Mouse (Mus musculus) kidney, postnatal 0 days (tissue): ENCODE data around the gene Hivep2. TPM values are rescaled to one million over a fixed set of nuclear protein-coding genes. Genes with fewer than 3 reads are reported as not detected.

Experiments used
- ATAC-seq: fragments of 200-750 bp; cut with Nextera tagmentation; replicated peaks from 2 replicates; pipeline ENCODE4 v1.8.0; 2017; ENCODE audit warnings: low read depth, moderate number of reproducible peaks, moderate TSS enrichment, moderate library complexity; ENCODE audit not compliant: low FRiP score
- DNase-seq: peaks from one replicate; pipeline ENCODE4 v3.0.0-alpha.2; 2016; ENCODE audit warnings: low spot score
- H3K27ac ChIP-seq: fragments of 300-500 bp; sonication (generic); 2 replicates; pipeline ENCODE4 v1.5.1; 2014; ENCODE audit warnings: mild to moderate bottlenecking
- H3K27me3 ChIP-seq: fragments of 300-500 bp; sonication (generic); 2 replicates; pipeline ENCODE4 v1.6.1; 2014; ENCODE audit warnings: low read length, mixed read lengths; ENCODE audit not compliant: insufficient read depth
- H3K36me3 ChIP-seq: fragments of 300-500 bp; sonication (generic); 2 replicates; pipeline ENCODE4 v1.6.1; 2014; ENCODE audit warnings: low read length, mixed read lengths; ENCODE audit not compliant: insufficient read depth
- H3K4me1 ChIP-seq: fragments of 300-500 bp; sonication (generic); replicated peaks from 2 replicates; pipeline ENCODE4 v1.6.1; 2014; ENCODE audit warnings: antibody characterized with exemption, low read length, mixed read lengths; ENCODE audit not compliant: insufficient read depth
- H3K4me2 ChIP-seq: fragments of 300-500 bp; sonication (generic); 2 replicates; pipeline ENCODE4 v1.6.1; 2014; ENCODE audit warnings: mild to moderate bottlenecking, low read length, moderate library complexity, mixed read lengths
- H3K4me3 ChIP-seq: fragments of 300-500 bp; sonication (generic); replicated peaks from 2 replicates; pipeline ENCODE4 v1.5.1; 2014; ENCODE audit warnings: low read depth, low read length
- H3K9ac ChIP-seq: fragments of 300-500 bp; sonication (generic); 2 replicates; pipeline ENCODE4 v1.6.1; 2014; ENCODE audit warnings: low read depth, low read length
- H3K9me3 ChIP-seq: fragments of 300-500 bp; sonication (generic); replicated peaks from 2 replicates; pipeline ENCODE4 v1.6.1; 2016; ENCODE audit warnings: low read length, inconsistent platforms, mixed read lengths
- CTCF ChIP-seq: IDR thresholded peaks from 2 replicates; pipeline ENCODE4 v1.5.1; 2016; ENCODE audit warnings: antibody characterized with exemption, low read depth, mild to moderate bottlenecking, moderate library complexity
- WGBS: fragments of 180-500 bp; shearing (Covaris S2); extraction: QIAGEN DNeasy Blood & Tissue Kit; methylation state at CpG from one replicate; pipeline ENCODE4 v1.1.7; 2014; 5-methylcytosine and 5-hydroxymethylcytosine counted together
- polyA plus RNA-seq: library from polyadenylated mRNA; unstranded; fragments of >200 nt; fragmentation: Nextera tagmentation; extraction: Ambion mirVana; gene quantifications from 2 replicates; pipeline ENCODE4 v1.2.1, GENCODE M21; 2015

Gene Hivep2
- polyA plus RNA-seq, 1 experiment from 2014 or later: 3.4 TPM

GRCm38 (mm10) chr10:14168197-14168844 lies 202.4 kb downstream of the Hivep2 start:
- WGBS: 65% methylated on average over 6 of the region's 6 CpGs
- no peak overlapping the region for H3K9ac ChIP-seq
- H3K36me3 ChIP-seq: no peaks in the 10 kb centered on the region
- DNase-seq (peak; percentile 47), ATAC-seq (no peak)
- TF ChIP-seq CTCF: no peak
- H3K27ac ChIP-seq: no peak overlapping the region
- no peak overlapping the region for H3K4me2 ChIP-seq
- no peaks in the 10 kb centered on the region for H3K27me3 ChIP-seq
- H3K4me3 ChIP-seq: no peak overlapping the region
- no peaks in the 10 kb centered on the region; the same call in 1 of the 2 replicates for H3K4me1 ChIP-seq
- no peaks in the 10 kb centered on the region for H3K9me3 ChIP-seq

DNA sequence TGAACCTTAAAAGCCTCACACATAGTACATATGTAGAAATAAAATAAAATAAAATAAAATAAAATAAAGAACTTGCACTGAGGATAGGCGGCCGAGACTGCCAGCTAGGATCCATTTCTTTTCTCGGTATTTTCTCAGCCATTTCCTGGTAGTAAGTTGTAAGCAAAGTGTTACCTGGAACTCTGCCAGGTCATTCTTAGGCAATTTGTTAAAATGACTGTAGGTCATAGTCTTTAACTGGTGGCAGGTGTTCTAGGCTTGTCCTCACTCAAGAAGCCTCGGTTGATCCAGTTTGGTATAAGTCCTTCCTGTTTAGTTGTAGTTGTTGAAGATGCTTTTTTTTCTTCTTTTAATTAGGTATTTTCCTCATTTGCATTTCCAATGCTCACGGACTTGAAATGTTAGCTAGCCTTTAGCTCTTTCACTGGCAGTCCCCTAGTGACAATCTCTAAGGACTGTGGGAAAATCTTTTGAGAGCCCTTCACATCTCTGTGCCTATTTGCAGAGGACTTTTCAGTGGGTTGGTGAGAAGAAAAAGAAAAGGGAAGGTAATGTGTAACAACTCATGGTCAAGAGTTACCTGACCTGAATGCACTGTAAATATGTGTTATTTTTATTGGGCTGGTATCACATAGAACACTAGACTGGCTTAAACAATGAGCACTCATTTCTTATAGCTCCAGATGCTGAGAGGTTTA lies 203.1 kb downstream of the Hivep2 start:
- H3K36me3 ChIP-seq: no peaks in the 10 kb centered on the region
- H3K4me2 ChIP-seq: no peak overlapping the region
- 49% methylated on average over 5 of the region's 5 CpGs for WGBS
- H3K4me3 ChIP-seq: no peak overlapping the region
- no peak for TF ChIP-seq CTCF
- H3K4me1 ChIP-seq: no peaks in the 10 kb centered on the region; the same call in 1 of the 2 replicates
- DNase-seq (no peak), ATAC-seq (no peak)
- no peaks in the 10 kb centered on the region for H3K27me3 ChIP-seq
- H3K27ac ChIP-seq: no peak overlapping the region
- H3K9me3 ChIP-seq: no peaks in the 10 kb centered on the region
- H3K9ac ChIP-seq: no peak overlapping the region

- no peak overlapping the region for H3K9ac ChIP-seq
- DNase-seq (no peak), ATAC-seq (no peak)
- no peak overlapping the region for H3K4me3 ChIP-seq
- H3K27ac ChIP-seq: no peak overlapping the region
- H3K36me3 ChIP-seq: no peaks in the 10 kb centered on the region
- no peak overlapping the region for H3K4me2 ChIP-seq
- WGBS: 60% methylated on average over 4 of the region's 4 CpGs
- H3K4me1 ChIP-seq: no peaks in the 10 kb centered on the region; the same call in 1 of the 2 replicates
- TF ChIP-seq CTCF: no peak
- no peaks in the 10 kb centered on the region for H3K27me3 ChIP-seq
- no peaks in the 10 kb centered on the region for H3K9me3 ChIP-seq
Observed at GRCm38 (mm10) chr10:14174124-14174523, 208.2 kb downstream of the Hivep2 start.

GRCm38 (mm10) chr10:14179424-14180339 lies 213.8 kb downstream of the Hivep2 start:
- ATAC-seq: no peak
- H3K4me1 ChIP-seq: no peaks in the 10 kb centered on the region
- no peak for DNase-seq
- H3K36me3 ChIP-seq: no peaks in the 10 kb centered on the region
- 78% methylated on average over 19 of the region's 19 CpGs for WGBS
- no peak overlapping the region for H3K4me2 ChIP-seq
- H3K27ac ChIP-seq: no peak overlapping the region
- no peak overlapping the region for H3K4me3 ChIP-seq
- TF ChIP-seq CTCF: no peak
- no peaks in the 10 kb centered on the region for H3K27me3 ChIP-seq
- H3K9ac ChIP-seq: no peak overlapping the region
- no peaks in the 10 kb centered on the region for H3K9me3 ChIP-seq

- Histone ChIP-seq H3K4me3 (no peak overlapping the region), H3K27me3 (no peaks in the 10 kb centered on the region), H3K4me2 (no peak overlapping the region), H3K36me3 (no peaks in the 10 kb centered on the region), H3K9ac (no peak overlapping the region), H3K9me3 (no peaks in the 10 kb centered on the region), H3K4me1 (no peaks in the 10 kb centered on the region), H3K27ac (no peak overlapping the region)
- no peak for DNase-seq
- 62% methylated on average over 11 of the region's 11 CpGs for WGBS
- no peak for TF ChIP-seq CTCF
- no peak for ATAC-seq
Observed at GRCm38 (mm10) chr10:14186352-14186976, 220.6 kb downstream of the Hivep2 start.

- no peak overlapping the region for H3K4me3 ChIP-seq
- no peaks in the 10 kb centered on the region for H3K27me3 ChIP-seq
- no peak overlapping the region for H3K9ac ChIP-seq
- DNase-seq: no peak
- no peak overlapping the region for H3K4me2 ChIP-seq
- no peak overlapping the region for H3K27ac ChIP-seq
- no peaks in the 10 kb centered on the region for H3K4me1 ChIP-seq
- no peaks in the 10 kb centered on the region for H3K9me3 ChIP-seq
- ATAC-seq: no peak
- H3K36me3 ChIP-seq: no peaks in the 10 kb centered on the region
- TF ChIP-seq CTCF: no peak
- 27% methylated on average over 4 of the region's 4 CpGs for WGBS
Observed at GRCm38 (mm10) chr10:14189050-14189449, 223.2 kb downstream of the Hivep2 start.
